Mouse (Mus musculus): Measurements from ENCODE around the gene Cox17.

- TF ChIP-seq CTCF (IDR thresholded peaks at IDR 0.05) (no peak), POLR2A (IDR thresholded peaks at IDR 0.05; ENCODE audit: insufficient read depth, low read depth, low read length) (no peak)
Measured at GRCm38 (mm10) chr16:38369992-38370484, 23.2 kb downstream of the Cox17 start.

Measured in heart, adult 2 months (tissue).